Mouse (Mus musculus) cortical plate, adult 2 months (tissue): ENCODE measurements around the gene Fam129b.

Experiments
- CTCF ChIP-seq: fragments of 200-500 bp; IDR thresholded peaks from 2 replicates; pipeline ENCODE4 v1.5.1; 2011; ENCODE audit warnings: mild to moderate bottlenecking, control low read depth, low read length; ENCODE audit not compliant: insufficient read depth; ENCODE audit errors: extremely low read depth
- POLR2A ChIP-seq: fragments of 200-500 bp; IDR thresholded peaks from 2 replicates; pipeline ENCODE4 v1.6.1; 2011; ENCODE audit warnings: mild to moderate bottlenecking, low read length, control low read depth; ENCODE audit not compliant: insufficient read depth; ENCODE audit errors: extremely low read depth

GRCm38 (mm10) chr2:32904637-32905036 lies 28.7 kb downstream of the Fam129b start:
- TF ChIP-seq CTCF (no peak), POLR2A (no peak)
